8 mouse cellular contexts compared by ENCODE assay signal in genomic region chrX:136743459-136743858, GRCm38 (mm10). TPM values are rescaled to one million over a fixed set of nuclear protein-coding genes. Genes with fewer than 3 reads are reported as not detected.
DNase-seq lines count a peak whose midpoint lies in the region; ATAC-seq and TF ChIP-seq lines count a peak whose summit lies in the region.

TSS of gene Morf4l2 (minus strand) at chrX:136743690.

- H3K4me1 ChIP-seq in heart, embryonic 16.5 days (ENCODE audit: control insufficient read depth, insufficient read depth, low read length) = no peaks in the 10 kb centered on the region

- peaks cover 25% of the 10 kb centered on the region for H3K79me2 ChIP-seq in myocyte (ENCODE audit: control insufficient read depth, insufficient read depth)

- DNase-seq in cerebellum, adult 11-12 months = peak; percentile 26
- no peak for DNase-seq in cerebellum, postnatal 4 days (ENCODE audit: low spot score in 2 of 2)
- DNase-seq in left cerebral cortex, postnatal 25 days (ENCODE audit: low spot score in 2 of 2) = no peak
- DNase-seq in right cerebral cortex, postnatal 36 days (ENCODE audit: low spot score in 2 of 2) = no peak

- peak within 1 kb of the TSS; percentile 78 for H3K9ac ChIP-seq in heart, embryonic 16.5 days (ENCODE audit: low read length)

- no peak within 1 kb of the TSS for H3ac ChIP-seq in myocyte (ENCODE audit: control insufficient read depth, insufficient read length)

- H3K36me3 ChIP-seq in heart, embryonic 16.5 days (ENCODE audit: control insufficient read depth, insufficient read depth) = no peaks in the 10 kb centered on the region
- H3K36me3 ChIP-seq in myocyte (ENCODE audit: control insufficient read depth, insufficient read depth) = peaks cover 4% of the 10 kb centered on the region

- no peaks in the 10 kb centered on the region for H3K9me3 ChIP-seq in heart, embryonic 16.5 days (replicated peaks; ENCODE audit: control insufficient read depth, low read length)

- H3K27ac ChIP-seq in heart, embryonic 16.5 days (ENCODE audit: low read length) = peak within 1 kb of the TSS; percentile 93

- peak within 1 kb of the TSS; percentile 65 for H3K4me3 ChIP-seq in heart, embryonic 16.5 days (ENCODE audit: low read length)
- peak within 1 kb of the TSS; percentile 78 for H3K4me3 ChIP-seq in myocyte

- TF ChIP-seq POLR2A in myocyte (IDR thresholded peaks at IDR 0.05; ENCODE audit: insufficient read length, low read depth) = no peak

- intact Hi-C loops in left cerebral cortex, postnatal 25 days (cut with DNase I) = loop anchor here (5.0 kb wide), 2 partner anchors 274 to 294 kb away; partner anchors contain the start of gene Slc25a53

- ATAC-seq in CD4-positive, CD25-positive, alpha-beta regulatory T cell, adult 4 months = no peak
- ATAC-seq in erythroblast, adult 5-6 weeks (replicated peaks; ENCODE audit: low FRiP score, poor library complexity, severe bottlenecking) = no peak
- no peak for ATAC-seq in heart, embryonic 16.5 days (replicated peaks; ENCODE audit: extremely low read depth, insufficient read depth, low FRiP score)

- peak within 1 kb of the TSS; percentile 69 for H3K4me2 ChIP-seq in heart, embryonic 16.5 days (ENCODE audit: low read depth, low read length)
- peak within 1 kb of the TSS; percentile 84 for H3K4me2 ChIP-seq in myocyte (ENCODE audit: low read depth)

- H3K27me3 ChIP-seq in heart, embryonic 16.5 days (ENCODE audit: control insufficient read depth, insufficient read depth, low read length) = no peaks in the 10 kb centered on the region
- H3K27me3 ChIP-seq in myocyte (ENCODE audit: control insufficient read depth, insufficient read depth, insufficient read length) = no peaks in the 10 kb centered on the region

- WGBS in heart, embryonic 16.5 days = 81% methylated on average over 12 of the region's 12 CpGs

TF ChIP-seq in myocyte, 11 proteins besides CTCF, POLR2A, EP300 and RAD21:
- TF ChIP-seq CEBPB (IDR thresholded peaks at IDR 0.05; ENCODE audit: insufficient read depth, poor library complexity, severe bottlenecking) (no peak), TCF3 (IDR thresholded peaks at IDR 0.05; ENCODE audit: insufficient read length, low read depth) (no peak), MYOD1 (IDR thresholded peaks at IDR 0.05; ENCODE audit: control insufficient read depth in 1 of 3, insufficient read length in 2 of 3, low read depth in 2 of 3) (no peak), MAX (IDR thresholded peaks at IDR 0.05; ENCODE audit: low read depth) (no peak), E2F4 (IDR thresholded peaks at IDR 0.05; ENCODE audit: insufficient read depth) (no peak), TCF12 (IDR thresholded peaks at IDR 0.05; ENCODE audit: insufficient read depth, poor library complexity, severe bottlenecking) (no peak), MYOG (IDR thresholded peaks at IDR 0.05; ENCODE audit: control insufficient read depth in 1 of 3, insufficient read depth in 1 of 3, insufficient read length in 2 of 3, low read depth in 2 of 3) (no peak), USF1 (IDR thresholded peaks at IDR 0.05; ENCODE audit: low read depth) (no peak), POLR2AphosphoS2 (IDR thresholded peaks at IDR 0.05; ENCODE audit: insufficient read length, low read depth) (no peak), SRF (IDR thresholded peaks at IDR 0.05; ENCODE audit: control insufficient read depth, insufficient read length, low read depth) (no peak), REST (IDR thresholded peaks at IDR 0.05; ENCODE audit: insufficient read depth, insufficient read length) (no peak)

RNA-seq across cellular contexts. Expression of gene Morf4l2, which starts in this region (rescaled TPM):
- 10 to 100 TPM; 77.2 to 78.0 TPM for polyA plus RNA-seq in CD4-positive, CD25-positive, alpha-beta regulatory T cell, adult 4 months (2017; shearing (Covaris generic))
- total RNA-seq in erythroblast, adult 5-6 weeks (2015; ENCODE audit: low replicate concordance) = 42.1 and 57.5 TPM in 2 replicates
- 120 and 125 TPM in 2 replicates for total RNA-seq in erythroblast, adult 5-6 weeks (2017; ENCODE audit: low replicate concordance)
- polyA plus RNA-seq in heart, embryonic 16.5 days (2015; fragmentation: Nextera tagmentation; extraction: Ambion mirVana) = 292 and 337 TPM in 2 replicates
- 100 to 1,000 TPM; 337 to 381 TPM for total RNA-seq in left cerebral cortex, postnatal 25 days (2021)
- polyA plus RNA-seq in myocyte (2012; fragmentation: generic; extraction: Trizol) = 202 TPM
